Mouse (Mus musculus) kidney, adult 2 months (tissue): ENCODE results near the gene Tmem256. TPM values are rescaled to one million over a fixed set of nuclear protein-coding genes. Genes with fewer than 3 reads are reported as not detected.

Experiments
- DNase-seq: peaks from one replicate; pipeline ENCODE4 v3.0.0; 2021
- H3K27ac ChIP-seq: fragments of 200-500 bp; 2 replicates; pipeline ENCODE4 v1.5.1; 2012; ENCODE audit warnings: low read depth, low read length, control low read depth, inconsistent platforms; ENCODE audit not compliant: insufficient read depth
- H3K27me3 ChIP-seq: fragments of 200-500 bp; replicated peaks from 2 replicates; pipeline ENCODE4 v1.6.1; 2012; ENCODE audit warnings: mild to moderate bottlenecking, moderate library complexity, low read length, inconsistent platforms; ENCODE audit not compliant: control insufficient read depth, insufficient read depth
- H3K36me3 ChIP-seq: fragments of 200-500 bp; 2 replicates; pipeline ENCODE4 v1.6.1; 2012; ENCODE audit warnings: mild to moderate bottlenecking, moderate library complexity, low read length, inconsistent platforms; ENCODE audit not compliant: control insufficient read depth, insufficient read depth
- H3K4me1 ChIP-seq: fragments of 200-500 bp; 2 replicates; pipeline ENCODE4 v1.6.1; 2011; ENCODE audit warnings: low read length; ENCODE audit not compliant: control insufficient read depth, insufficient read depth
- H3K4me3 ChIP-seq: fragments of 200-500 bp; 2 replicates; pipeline ENCODE4 v1.5.1; 2011; ENCODE audit warnings: mild to moderate bottlenecking, low read depth, low read length, control low read depth; ENCODE audit not compliant: insufficient read depth
- CTCF ChIP-seq: fragments of 200-500 bp; conservative IDR thresholded peaks from 2 replicates; pipeline ENCODE4 v1.5.1; 2011; ENCODE audit warnings: low read depth, mild to moderate bottlenecking, control low read depth, low read length, moderate library complexity, mixed read lengths; ENCODE audit not compliant: insufficient read depth, insufficient read length
- POLR2A ChIP-seq: fragments of 200-500 bp; IDR thresholded peaks from one replicate; pipeline ENCODE4 v1.6.1; 2011; ENCODE audit warnings: low read depth, low read length, control low read depth
- WGBS: fragments of 180-500 bp; shearing (Covaris S2); methylation state at CpG from one replicate; pipeline ENCODE4 v1.1.7; 2018; 5-methylcytosine and 5-hydroxymethylcytosine counted together
- polyA plus RNA-seq: library from polyadenylated mRNA; depleted of rRNA; stranded (reverse); fragments of >200 nt; gene quantifications from 2 replicates; pipeline ENCODE4 v1.2.3, GENCODE M21; 2012

The Tmem256 gene
- polyA plus RNA-seq, 1 experiment = 551 TPM

GRCm38 (mm10) chr11:69879711-69880110 is 41.4 kb downstream of the Tmem256 start:
- DNase-seq = no peak
- no peak for TF ChIP-seq CTCF
- no peak for TF ChIP-seq POLR2A
- peak overlapping the region; percentile 73 for H3K4me3 ChIP-seq
- H3K36me3 ChIP-seq = no peaks in the 10 kb centered on the region
- peak overlapping the region; percentile 36; the same call in 1 of the 2 replicates for H3K27ac ChIP-seq
- H3K4me1 ChIP-seq = peaks cover 14% of the 10 kb centered on the region; the same call in 1 of the 2 replicates
- H3K27me3 ChIP-seq = no peaks in the 10 kb centered on the region
- WGBS = 53% methylated on average over 15 of the region's 15 CpGs

GRCm38 (mm10) chr11:69880506-69880852 is 42.2 kb downstream of the Tmem256 start:
- under 1% methylated on average over 18 of the region's 18 CpGs for WGBS
- H3K27me3 ChIP-seq = no peaks in the 10 kb centered on the region
- peak; percentile 89 for DNase-seq
- H3K4me1 ChIP-seq = peaks cover 14% of the 10 kb centered on the region; the same call in 1 of the 2 replicates
- peak overlapping the region; percentile 73 for H3K4me3 ChIP-seq
- TF ChIP-seq CTCF = peak; percentile 78
- TF ChIP-seq POLR2A = no peak
- H3K36me3 ChIP-seq = no peaks in the 10 kb centered on the region
- H3K27ac ChIP-seq = peak overlapping the region; percentile 92

GRCm38 (mm10) chr11:69880853-69881603 is 42.7 kb downstream of the Tmem256 start, which contains the start of gene Kctd11:
Gene Kctd11 (minus strand): TSS chr11:69881406.
- H3K27ac ChIP-seq = peak within 1 kb of the TSS; percentile 92
- H3K4me1 ChIP-seq = peaks cover 14% of the 10 kb centered on the region; the same call in 1 of the 2 replicates
- H3K4me3 ChIP-seq = peak within 1 kb of the TSS; percentile 73
- H3K27me3 ChIP-seq = no peaks in the 10 kb centered on the region
- DNase-seq = peak; percentile 96
- WGBS = under 1% methylated on average over 46 of the region's 46 CpGs
- no peaks in the 10 kb centered on the region for H3K36me3 ChIP-seq
- TF ChIP-seq POLR2A (peak; percentile 56), CTCF (peak; percentile 29; the same call in 1 of the 2 replicates)

GRCm38 (mm10) chr11:69881787-69882670 is 43.7 kb downstream of the Tmem256 start:
- Histone ChIP-seq H3K4me3 (peak overlapping the region; percentile 73), H3K36me3 (no peaks in the 10 kb centered on the region), H3K27me3 (no peaks in the 10 kb centered on the region), H3K4me1 (peaks cover 14% of the 10 kb centered on the region; the same call in 1 of the 2 replicates), H3K27ac (peak overlapping the region; percentile 91)
- WGBS = 59% methylated on average over 21 of the region's 21 CpGs
- no peak for DNase-seq
- TF ChIP-seq CTCF = no peak
- no peak for TF ChIP-seq POLR2A

GRCm38 (mm10) chr11:69883066-69883465 is 44.8 kb downstream of the Tmem256 start:
- Histone ChIP-seq H3K27ac (no peak overlapping the region), H3K27me3 (no peaks in the 10 kb centered on the region), H3K4me1 (peaks cover 14% of the 10 kb centered on the region; the same call in 1 of the 2 replicates), H3K36me3 (no peaks in the 10 kb centered on the region), H3K4me3 (no peak overlapping the region)
- TF ChIP-seq POLR2A = no peak
- peak; percentile 50 for TF ChIP-seq CTCF
- WGBS = 73% methylated on average over 4 of the region's 4 CpGs
- DNase-seq = peak; percentile 48

GRCm38 (mm10) chr11:69883527-69884151 is 45.3 kb downstream of the Tmem256 start:
- no peak overlapping the region for H3K4me3 ChIP-seq
- H3K36me3 ChIP-seq = no peaks in the 10 kb centered on the region
- TF ChIP-seq POLR2A = no peak
- no peak for TF ChIP-seq CTCF
- peaks cover 12% of the 10 kb centered on the region; the same call in 1 of the 2 replicates for H3K4me1 ChIP-seq
- H3K27ac ChIP-seq = peak overlapping the region; percentile 48; the same call in 1 of the 2 replicates
- 84% methylated on average over 8 of the region's 8 CpGs for WGBS
- DNase-seq = no peak
- H3K27me3 ChIP-seq = no peaks in the 10 kb centered on the region
